Mouse (Mus musculus): ENCODE measurements around the gene Lrrk2. TPM values are rescaled to one million over a fixed set of nuclear protein-coding genes. Genes with fewer than 3 reads are reported as not detected.

Lrrk2 gene
- total RNA-seq, 1 experiment from 2014 or later: 167 TPM

GRCm38 (mm10) chr15:91685880-91686563, 13.0 kb downstream of the Lrrk2 start:
- DNase-seq: no peak

GRCm38 (mm10) chr15:91690648-91691047, 17.7 kb downstream of the Lrrk2 start:
- no peak for DNase-seq

GRCm38 (mm10) chr15:91693051-91693450, 20.1 kb downstream of the Lrrk2 start:
- no peak for DNase-seq

GRCm38 (mm10) chr15:91693856-91694255, 20.9 kb downstream of the Lrrk2 start:
- no peak for DNase-seq

GRCm38 (mm10) chr15:91700841-91701240, 27.9 kb downstream of the Lrrk2 start:
- DNase-seq: no peak

- peak; percentile 60 for DNase-seq
Observed at GRCm38 (mm10) chr15:91702991-91703715, 30.2 kb downstream of the Lrrk2 start.

GRCm38 (mm10) chr15:91704091-91704490, 31.1 kb downstream of the Lrrk2 start:
- no peak for DNase-seq

GRCm38 (mm10) chr15:91709207-91710130, 36.5 kb downstream of the Lrrk2 start:
- no peak for DNase-seq

- no peak for DNase-seq
Observed at GRCm38 (mm10) chr15:91735216-91735922, 62.4 kb downstream of the Lrrk2 start.

- peak; percentile 72 for DNase-seq
Observed at GRCm38 (mm10) chr15:91736791-91737533, 64.0 kb downstream of the Lrrk2 start.

- DNase-seq: no peak
Observed at GRCm38 (mm10) chr15:91738808-91739207, 65.8 kb downstream of the Lrrk2 start.

GRCm38 (mm10) chr15:91745501-91745900, 72.5 kb downstream of the Lrrk2 start:
- no peak for DNase-seq

- peak; percentile 40 for DNase-seq
Observed at GRCm38 (mm10) chr15:91752111-91752510, 79.1 kb downstream of the Lrrk2 start.

- DNase-seq: no peak
Observed at GRCm38 (mm10) chr15:91753378-91754080, 80.6 kb downstream of the Lrrk2 start.

GRCm38 (mm10) chr15:91754546-91754945, 81.6 kb downstream of the Lrrk2 start:
- peak; percentile 56 for DNase-seq

- DNase-seq: no peak
Observed at GRCm38 (mm10) chr15:91755756-91756155, 82.8 kb downstream of the Lrrk2 start.

- DNase-seq: no peak
Observed at GRCm38 (mm10) chr15:91772041-91772440, 99.1 kb downstream of the Lrrk2 start.

GRCm38 (mm10) chr15:91779166-91779565, 106.2 kb downstream of the Lrrk2 start:
- no peak for DNase-seq

GRCm38 (mm10) chr15:91781172-91781571, 108.2 kb downstream of the Lrrk2 start:
- DNase-seq: peak; percentile 39

GRCm38 (mm10) chr15:91788338-91788737, 115.4 kb downstream of the Lrrk2 start:
- DNase-seq: no peak

GRCm38 (mm10) chr15:91806463-91806862, 133.5 kb downstream of the Lrrk2 start:
- DNase-seq: no peak
